Mouse (Mus musculus) CH12F3 (cell line): ENCODE data around the gene Atg9a.

Source experiments
- in situ Hi-C: fragments of 300-500 bp; cut with MboI; formaldehyde crosslinking; loops from 2 replicates; pipeline ENCODE4 v1.14.3; 2020; ENCODE audit warnings: low sequenced_read_pairs

Atg9a gene

GRCm38 (mm10) chr1:75216797-75217585 lies 25.0 kb upstream of the Atg9a start:
- in situ Hi-C loops: no loop called here

- in situ Hi-C loops: no loop called here
These were observed 23.8 kb upstream of the Atg9a start for GRCm38 (mm10) chr1:75215785-75216184.

GRCm38 (mm10) chr1:75214886-75215285 lies 22.9 kb upstream of the Atg9a start:
- in situ Hi-C loops: no loop called here

GRCm38 (mm10) chr1:75214442-75214841 lies 22.4 kb upstream of the Atg9a start:
- in situ Hi-C loops: no loop called here

GRCm38 (mm10) chr1:75213096-75213495 lies 21.1 kb upstream of the Atg9a start:
- in situ Hi-C loops: no loop called here

GRCm38 (mm10) chr1:75212542-75212941 lies 20.5 kb upstream of the Atg9a start:
- in situ Hi-C loops: no loop called here

GRCm38 (mm10) chr1:75211141-75211708 lies 19.2 kb upstream of the Atg9a start:
- in situ Hi-C loops: no loop called here

GRCm38 (mm10) chr1:75210136-75211087 lies 18.4 kb upstream of the Atg9a start, which contains the start of the genes Glb1l and Stk16:
Glb1l (minus strand) TSS chr1:75210813.
Stk16 (plus strand) TSS chr1:75210838.
- in situ Hi-C loops: no loop called here

- in situ Hi-C loops: no loop called here
These were observed 17.1 kb upstream of the Atg9a start for GRCm38 (mm10) chr1:75208967-75209678.

- in situ Hi-C loops: no loop called here
These were observed 9.2 kb upstream of the Atg9a start for GRCm38 (mm10) chr1:75201236-75201635.

- in situ Hi-C loops: no loop called here
These were observed 456 bp upstream of the Atg9a start for GRCm38 (mm10) chr1:75192452-75192851.

GRCm38 (mm10) chr1:75191258-75191621 lies 756 bp downstream of the Atg9a start:
- in situ Hi-C loops: no loop called here

GRCm38 (mm10) chr1:75190577-75190976 lies 1.4 kb downstream of the Atg9a start:
- in situ Hi-C loops: no loop called here

- in situ Hi-C loops: no loop called here
These were observed 4.0 kb downstream of the Atg9a start for GRCm38 (mm10) chr1:75187914-75188483.

- in situ Hi-C loops: no loop called here
These were observed 4.9 kb downstream of the Atg9a start for GRCm38 (mm10) chr1:75187126-75187525.

GRCm38 (mm10) chr1:75185495-75185894 lies 6.5 kb downstream of the Atg9a start:
- in situ Hi-C loops: no loop called here

GRCm38 (mm10) chr1:75182160-75182559 lies 9.8 kb downstream of the Atg9a start:
- in situ Hi-C loops: no loop called here

GRCm38 (mm10) chr1:75181377-75181870 lies 10.6 kb downstream of the Atg9a start:
- in situ Hi-C loops: no loop called here

- in situ Hi-C loops: no loop called here
These were observed 11.3 kb downstream of the Atg9a start for GRCm38 (mm10) chr1:75180741-75181140.

- in situ Hi-C loops: no loop called here
These were observed 11.8 kb downstream of the Atg9a start, which contains the start of gene Abcb6 for GRCm38 (mm10) chr1:75180105-75180590. Abcb6 (minus strand) TSS chr1:75180392.
